Mouse (Mus musculus) monocyte, adult 5-6 weeks (primary cell): ENCODE measurements around the gene Fkbpl. TPM values are rescaled to one million over a fixed set of nuclear protein-coding genes. Genes with fewer than 3 reads are reported as not detected.

Experiments used
- ATAC-seq: fragments of 153-309, 156-312 bp; replicated peaks from 2 replicates; pipeline ENCODE4 v1.8.0; 2017; ENCODE audit warnings: mild to moderate bottlenecking; ENCODE audit not compliant: low TSS enrichment, insufficient number of reproducible peaks, severe bottlenecking, poor library complexity, low FRiP score
- total RNA-seq: library from RNA; stranded (forward); fragments of 200-1000, 200-491, 200-594 nt; gene quantifications from 3 replicates; pipeline ENCODE4 v1.2.3, GENCODE M21; 2017

Gene Fkbpl
- total RNA-seq, 1 experiment from 2014 or later, result 6.4 TPM

DNA sequence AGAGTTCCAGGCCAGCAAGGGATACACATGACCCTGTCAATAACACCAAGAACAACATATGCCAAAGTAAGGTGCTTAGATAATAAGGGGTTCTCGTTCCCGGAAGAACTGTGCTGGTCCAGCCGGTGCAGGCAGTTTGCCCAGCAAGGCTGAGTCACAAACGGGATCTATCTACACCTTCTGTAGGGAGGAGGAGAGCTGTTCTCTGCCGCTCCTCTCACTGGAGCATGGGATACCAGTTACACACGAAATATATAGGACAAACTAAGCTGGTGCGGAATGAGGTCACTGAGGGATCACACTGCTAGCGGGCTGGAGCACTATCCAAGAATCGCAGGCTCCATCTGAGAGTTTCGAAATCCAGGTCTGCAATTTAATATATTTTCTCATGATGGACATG lies 620 bp upstream of the Fkbpl start:
- no peak for ATAC-seq

DNA sequence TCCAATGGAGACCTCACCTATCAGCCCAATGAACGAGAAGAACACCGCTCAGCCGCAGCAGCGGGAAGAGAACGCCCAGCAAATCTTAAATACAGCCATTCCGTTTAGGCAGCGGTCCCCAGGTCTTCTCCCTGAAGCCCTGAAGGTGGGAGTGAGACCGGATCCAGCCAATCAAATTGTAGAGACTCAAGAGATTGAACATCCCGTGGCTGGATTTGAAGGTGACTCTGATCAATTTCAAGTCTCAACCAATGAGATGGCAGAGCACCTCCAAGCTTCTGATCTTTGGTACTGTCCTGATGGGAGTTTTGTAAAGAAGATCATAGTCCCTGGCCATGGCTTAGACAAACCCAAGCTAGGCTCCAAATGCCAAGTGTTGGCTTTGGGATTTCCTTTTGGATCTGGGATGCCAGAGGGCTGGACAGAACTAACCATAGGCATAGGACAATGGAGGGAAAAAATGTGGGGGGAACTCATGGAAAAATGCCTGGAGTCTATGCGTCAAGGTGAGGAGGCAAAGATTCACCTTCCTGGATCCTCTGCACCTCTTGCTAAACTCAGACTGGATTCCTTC lies 779 bp downstream of the Fkbpl start:
- ATAC-seq, result no peak

DNA sequence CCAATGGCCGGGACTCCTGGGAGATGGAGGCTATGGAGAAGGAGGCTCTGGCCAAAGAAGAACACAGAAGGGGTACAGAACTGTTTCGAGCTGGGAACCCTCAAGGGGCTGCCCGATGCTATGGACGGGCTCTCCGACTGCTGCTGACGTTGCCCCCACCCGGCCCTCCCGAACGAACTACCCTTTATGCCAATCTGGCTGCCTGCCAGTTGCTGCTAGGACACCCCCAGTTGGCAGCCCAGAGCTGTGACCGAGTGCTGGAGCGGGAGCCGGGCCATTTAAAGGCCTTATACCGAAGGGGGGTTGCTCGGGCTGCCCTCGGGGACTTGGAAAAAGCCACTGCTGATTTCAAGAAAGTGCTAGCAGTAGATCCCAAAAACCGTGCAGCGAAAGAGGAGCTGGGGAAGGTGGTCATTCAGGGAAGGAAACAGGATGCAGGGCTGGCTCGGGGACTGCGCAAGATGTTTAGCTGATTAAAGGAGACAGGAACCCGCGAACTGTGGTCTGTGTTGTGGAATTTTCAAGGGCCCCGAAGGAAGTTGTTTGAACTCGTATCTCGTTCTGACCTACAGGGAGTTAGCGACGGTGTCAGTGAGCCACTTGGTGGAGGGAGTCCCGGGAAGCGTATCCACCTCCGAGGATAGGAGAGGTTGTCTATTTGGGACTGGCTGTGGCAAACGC lies 1.4 kb downstream of the Fkbpl start:
- no peak for ATAC-seq

DNA sequence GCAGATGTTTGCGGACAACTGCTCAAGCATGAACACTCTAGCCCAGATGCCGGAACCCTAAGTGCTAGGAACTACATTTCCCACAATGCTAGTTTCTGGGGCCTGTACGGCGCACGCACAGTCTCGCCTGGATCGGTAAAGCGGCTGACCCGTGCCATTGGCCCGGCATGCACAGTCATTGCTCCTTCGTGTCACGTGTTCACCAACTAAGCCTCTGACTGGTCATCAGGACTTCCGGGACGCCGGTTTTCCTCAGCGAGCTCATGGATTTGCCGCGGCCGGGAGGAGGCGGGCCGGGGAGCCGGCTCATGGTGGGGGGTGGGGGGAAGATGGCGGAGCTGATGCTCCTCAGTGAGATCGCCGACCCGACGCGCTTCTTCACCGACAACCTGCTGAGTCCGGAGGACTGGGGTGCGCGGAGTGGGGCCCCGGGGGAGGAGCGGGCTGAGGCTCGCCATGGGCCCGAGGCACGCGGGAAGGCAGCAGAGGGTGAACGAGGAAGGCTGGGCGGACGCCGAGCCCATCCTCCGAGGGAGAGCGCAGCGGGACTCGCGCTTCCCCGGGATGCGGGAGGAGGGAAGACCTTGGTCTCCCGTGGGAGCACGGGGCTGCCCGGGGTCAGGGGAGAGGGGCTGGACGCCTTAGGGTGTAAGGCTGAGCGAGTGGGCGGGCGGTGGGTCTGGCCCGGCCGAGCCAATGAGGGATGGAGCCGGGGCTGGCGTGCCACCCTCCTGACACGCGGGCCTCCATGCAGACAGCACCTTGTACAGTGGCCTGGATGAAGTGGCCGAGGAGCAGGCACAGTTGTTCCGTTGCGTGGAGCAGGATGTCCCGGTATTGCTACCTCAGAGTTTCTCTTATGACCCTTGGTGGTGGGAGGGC lies 2.6 kb downstream of the Fkbpl start, which contains the start of gene Atf6b:
Gene Atf6b, plus strand, starts transcription at position 241 of the 882 bp plus-strand sequence.
- peak; percentile 92 for ATAC-seq

DNA sequence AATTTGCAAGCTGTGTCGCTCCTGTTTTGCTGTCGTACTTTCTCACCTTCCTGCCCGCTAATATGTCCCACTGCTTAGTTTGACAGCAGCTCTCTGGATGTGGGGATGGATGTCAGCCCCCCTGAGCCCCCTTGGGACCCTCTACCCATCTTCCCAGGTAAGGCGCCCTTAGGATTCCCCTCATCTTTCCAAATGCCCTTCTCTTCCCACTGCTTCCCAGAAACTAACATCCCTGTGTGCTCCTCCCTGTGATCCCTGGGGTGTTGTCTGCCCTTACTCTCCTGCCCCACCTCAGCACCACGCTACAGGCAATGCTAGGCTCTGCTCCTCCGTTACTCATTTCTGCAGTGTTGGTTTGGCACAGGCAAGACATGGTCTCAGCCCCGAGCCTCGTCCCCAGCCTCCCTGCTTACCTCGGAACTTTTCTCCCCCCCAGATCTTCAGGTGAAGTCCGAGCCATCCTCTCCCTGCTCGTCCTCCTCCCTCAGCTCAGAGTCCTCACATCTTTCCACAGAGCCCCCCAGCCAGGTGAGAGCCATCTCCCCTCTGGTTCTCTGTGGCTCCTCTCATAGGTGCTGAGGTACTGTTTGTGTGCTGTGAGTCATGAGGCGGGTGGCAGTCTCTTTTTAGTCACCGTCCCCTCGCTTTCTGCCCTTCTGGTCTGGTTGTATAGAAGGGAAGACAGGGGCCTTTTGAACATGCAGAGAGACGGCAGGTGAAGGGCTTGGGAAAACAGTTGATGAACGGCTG lies 3.8 kb downstream of the Fkbpl start:
- ATAC-seq, result no peak

DNA sequence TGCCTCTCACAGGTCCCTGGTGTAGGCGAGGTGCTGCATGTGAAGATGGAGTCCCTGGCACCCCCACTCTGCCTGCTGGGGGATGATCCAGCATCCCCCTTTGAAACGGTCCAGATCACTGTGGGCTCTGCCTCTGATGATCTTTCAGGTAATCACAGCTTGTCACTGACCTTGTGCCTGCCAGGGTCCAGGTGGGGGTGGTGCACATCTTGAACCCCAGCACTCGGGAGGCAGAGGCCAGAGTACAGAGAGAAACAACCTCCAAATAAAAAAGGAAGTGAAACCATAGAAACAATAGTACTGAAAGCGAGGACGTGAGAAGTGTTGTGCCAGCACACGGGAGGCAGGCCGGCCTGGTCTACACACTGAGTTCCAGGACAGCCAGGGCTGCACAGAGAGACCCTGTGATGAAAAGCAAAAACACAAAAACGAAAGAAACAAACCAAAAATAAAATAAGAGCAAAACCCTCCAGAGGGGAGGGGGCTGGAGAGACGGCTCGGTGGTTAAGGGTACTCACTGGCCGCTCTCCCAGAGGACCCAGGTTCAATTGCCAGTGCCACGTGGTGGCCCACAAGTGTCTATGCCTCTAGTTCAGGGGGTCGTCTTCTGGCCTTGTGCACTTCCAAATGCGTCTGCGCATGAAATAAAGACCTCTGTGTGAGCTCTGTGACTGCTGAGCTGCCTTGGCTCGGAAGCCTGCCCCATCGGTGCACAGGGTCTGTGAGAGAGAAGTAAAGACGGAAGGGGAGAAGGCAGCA lies 4.7 kb downstream of the Fkbpl start:
- 0 out of 2 replicates have a peak, but pooled peaks have one; percentile 10 for ATAC-seq

DNA sequence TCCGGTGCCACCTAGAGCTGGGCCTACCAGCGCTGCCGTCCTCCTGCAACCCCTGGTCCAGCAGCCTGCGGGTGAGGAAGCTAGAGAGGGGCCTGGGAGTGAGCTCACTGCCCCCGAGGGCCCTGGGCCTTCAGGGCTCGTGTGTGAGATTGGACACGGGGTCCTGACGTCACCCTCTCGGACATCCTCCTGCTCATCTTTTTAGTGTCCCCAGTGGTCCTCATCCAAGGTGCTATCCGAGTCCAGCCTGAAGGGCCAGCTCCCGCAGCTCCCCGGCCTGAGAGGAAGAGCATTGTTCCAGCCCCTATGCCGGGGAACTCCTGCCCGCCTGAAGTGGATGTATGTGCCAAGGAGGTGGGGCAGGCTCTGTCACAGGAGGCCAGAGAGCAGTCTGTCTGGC lies 6.2 kb downstream of the Fkbpl start:
- no peak for ATAC-seq

DNA sequence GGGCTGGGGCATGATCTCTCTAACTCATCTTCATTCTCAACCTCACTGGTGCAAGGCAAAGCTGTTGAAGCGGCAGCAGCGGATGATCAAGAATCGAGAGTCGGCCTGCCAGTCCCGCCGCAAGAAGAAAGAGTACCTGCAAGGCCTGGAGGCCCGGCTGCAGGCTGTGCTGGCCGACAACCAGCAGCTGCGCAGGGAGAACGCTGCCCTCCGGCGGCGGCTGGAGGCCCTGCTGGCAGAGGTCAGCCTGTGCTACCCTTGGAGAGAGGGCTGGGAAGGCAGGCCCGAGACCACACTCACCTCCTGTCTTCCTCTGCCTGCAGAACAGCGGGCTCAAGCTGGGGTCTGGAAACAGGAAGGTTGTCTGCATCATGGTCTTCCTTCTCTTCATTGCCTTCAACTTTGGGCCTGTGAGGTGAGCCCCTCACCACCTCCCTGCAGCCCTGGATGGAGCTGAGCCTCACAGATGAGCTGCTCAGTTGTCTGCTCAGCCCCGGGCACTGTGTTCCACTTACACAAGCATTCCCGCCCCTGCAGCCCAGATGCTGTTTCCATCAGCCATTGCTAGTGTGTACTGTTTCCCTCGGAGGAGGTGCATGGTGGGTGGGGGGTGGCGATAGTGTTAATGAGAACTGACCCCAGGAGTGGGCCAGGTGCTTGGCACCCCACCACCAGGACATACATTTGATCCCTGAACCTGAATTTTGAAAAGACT lies 7.1 kb downstream of the Fkbpl start:
- ATAC-seq, result no peak

DNA sequence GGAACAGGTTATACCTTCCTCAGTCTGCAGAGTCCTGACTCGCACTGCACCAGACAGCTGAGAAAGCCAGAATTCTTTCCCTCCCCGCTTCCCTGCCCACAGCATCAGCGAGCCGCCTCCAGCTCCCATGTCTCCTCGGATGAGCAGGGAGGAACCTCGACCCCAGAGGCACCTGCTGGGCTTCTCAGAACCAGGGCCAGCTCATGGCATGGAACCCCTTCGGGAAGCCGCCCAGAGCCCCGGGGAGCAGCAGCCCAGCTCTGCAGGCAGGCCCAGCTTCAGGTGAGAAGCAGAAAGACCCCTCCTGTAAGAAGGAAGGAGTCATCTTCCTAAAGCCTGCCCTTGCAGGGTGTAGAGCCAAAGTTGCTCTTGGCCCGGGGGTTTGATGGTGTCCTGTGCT lies 8.0 kb downstream of the Fkbpl start:
- ATAC-seq, result no peak

DNA sequence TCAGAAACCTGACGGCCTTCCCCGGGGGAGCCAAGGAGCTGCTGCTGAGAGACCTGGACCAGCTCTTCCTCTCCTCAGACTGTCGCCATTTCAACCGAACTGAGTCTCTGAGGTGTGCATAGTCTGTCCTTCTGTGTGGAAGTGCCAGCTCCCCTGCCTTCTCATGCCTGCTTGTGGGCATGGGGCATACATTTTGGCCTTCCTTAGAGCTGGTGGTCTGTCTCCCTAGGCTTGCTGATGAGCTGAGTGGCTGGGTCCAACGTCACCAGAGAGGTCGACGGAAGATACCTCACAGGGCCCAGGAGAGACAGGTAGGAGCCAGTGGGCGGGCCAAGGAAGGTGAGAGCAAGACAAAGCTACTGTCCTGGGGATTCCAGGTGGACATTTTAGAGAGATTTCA lies 8.4 kb downstream of the Fkbpl start:
- ATAC-seq, result no peak

DNA sequence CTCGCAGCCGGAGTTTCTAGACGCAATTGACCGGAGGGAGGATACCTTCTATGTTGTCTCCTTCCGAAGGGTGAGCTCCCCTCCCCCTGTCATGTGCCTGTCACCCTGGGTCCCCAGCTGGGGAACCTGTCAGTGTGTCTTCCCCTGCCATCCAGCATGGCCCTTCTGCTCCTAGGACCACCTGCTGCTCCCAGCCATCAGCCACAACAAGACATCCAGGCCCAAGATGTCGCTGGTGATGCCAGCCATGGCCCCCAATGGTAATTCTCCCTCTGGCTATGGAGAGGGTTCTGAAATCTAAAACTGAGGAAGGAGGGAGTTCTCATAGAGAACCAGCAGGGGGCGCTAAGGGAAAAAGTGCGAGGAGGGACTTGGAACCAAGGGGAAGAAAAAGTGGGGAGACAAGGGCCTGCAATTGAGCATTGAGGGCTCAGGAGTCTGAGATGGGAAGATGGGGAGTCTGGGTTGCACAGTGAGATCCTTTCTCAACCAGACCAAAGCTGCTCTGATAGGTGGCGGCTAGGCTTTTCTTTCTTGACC lies 9.3 kb downstream of the Fkbpl start:
- no peak for ATAC-seq

DNA sequence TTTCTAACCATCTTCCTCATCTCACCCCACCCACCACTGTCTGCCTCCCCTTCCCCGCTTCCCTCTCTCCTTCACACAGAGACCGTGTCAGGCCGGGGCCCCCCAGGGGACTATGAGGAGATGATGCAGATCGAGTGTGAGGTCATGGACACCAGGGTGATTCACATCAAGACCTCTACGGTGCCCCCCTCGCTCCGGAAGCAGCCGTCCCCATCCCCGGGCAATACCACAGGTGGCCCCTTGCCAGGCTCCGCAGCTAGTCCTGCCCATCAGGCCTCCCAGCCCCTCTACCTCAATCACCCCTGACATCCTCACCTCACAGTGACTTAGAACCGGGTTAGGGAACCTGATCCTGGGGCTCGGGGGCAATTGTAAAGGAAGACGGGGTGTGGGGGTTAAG lies 9.8 kb downstream of the Fkbpl start:
- no peak for ATAC-seq

DNA sequence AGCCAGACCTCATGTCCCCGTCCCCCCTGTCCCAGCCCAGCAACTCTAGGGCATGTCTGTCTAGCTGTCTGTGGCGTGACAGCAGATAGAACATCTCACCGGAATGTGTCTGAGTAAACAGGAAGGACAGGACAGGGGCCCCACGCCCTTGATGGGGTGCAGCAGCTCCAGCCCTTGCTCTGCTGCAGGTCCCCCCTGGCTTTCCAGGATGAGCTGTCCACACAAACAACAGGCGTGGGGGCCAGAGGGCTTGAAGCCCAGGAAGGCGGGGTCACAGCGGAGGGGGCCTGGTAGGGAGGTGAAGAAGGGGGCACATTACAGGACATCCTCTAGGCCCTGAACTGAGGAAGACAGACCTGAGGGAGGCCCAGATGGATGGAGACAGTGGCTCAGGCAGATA lies 10.6 kb downstream of the Fkbpl start:
- ATAC-seq, result no peak

DNA sequence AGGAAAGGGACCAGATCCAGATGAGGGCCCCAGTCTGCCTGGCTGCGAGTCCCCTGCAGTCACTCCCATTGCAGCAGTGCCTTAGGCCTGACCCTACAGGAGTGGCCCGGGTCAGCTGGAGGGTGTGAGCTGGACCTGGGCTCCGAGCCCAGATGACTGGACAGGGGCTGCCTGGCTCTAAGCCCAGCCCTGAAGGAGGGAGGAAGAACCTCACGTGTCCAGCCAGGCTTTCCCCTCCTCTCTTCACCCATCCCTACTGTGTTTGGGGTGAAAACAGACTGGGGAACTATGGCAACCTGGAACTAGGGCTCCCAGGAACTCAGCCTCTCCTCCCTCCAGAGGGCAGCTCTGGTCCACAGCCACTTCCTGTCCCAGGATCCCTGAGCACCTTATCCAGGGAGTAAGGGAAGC lies 11.0 kb downstream of the Fkbpl start:
- no peak for ATAC-seq

DNA sequence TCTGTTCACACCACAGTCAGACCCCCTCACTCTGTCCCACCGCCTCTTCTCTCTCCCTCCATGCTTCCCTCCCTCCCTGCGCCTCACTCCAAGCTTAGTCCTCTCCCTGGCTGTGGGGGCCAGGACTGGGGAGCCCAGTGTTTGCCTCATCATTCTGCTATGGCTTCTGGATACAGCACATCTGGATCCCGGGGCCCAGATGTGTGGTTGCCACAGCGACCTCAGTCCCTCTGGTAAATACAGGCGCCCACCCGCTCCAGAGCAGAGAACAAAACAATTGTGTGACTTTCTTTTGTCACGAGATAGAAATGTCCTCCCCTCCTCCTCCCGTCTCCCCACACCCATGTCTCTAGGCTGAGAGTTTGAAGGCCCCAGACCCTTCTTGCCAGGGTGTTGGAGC lies 12.1 kb downstream of the Fkbpl start:
- no peak for ATAC-seq

DNA sequence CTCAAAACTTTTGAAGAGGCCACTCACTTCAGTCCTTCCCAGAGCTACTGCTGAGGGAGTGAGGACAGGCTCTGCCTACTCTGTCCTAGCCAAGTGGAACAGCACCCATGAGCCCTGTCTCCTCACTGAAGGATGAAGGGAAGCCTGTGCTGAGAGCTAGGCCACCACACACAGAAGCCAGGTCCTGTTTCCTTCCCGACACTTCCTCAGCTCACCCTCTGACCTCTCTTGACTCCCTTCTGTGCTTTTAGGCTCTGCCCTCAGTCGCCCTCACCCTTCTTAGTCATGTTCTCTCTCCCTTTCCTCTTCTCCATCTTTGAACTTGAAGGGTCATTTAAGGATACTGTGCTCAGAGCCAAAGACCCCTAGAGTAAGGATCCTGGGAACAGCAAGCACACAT lies 12.7 kb downstream of the Fkbpl start:
- ATAC-seq, result no peak

DNA sequence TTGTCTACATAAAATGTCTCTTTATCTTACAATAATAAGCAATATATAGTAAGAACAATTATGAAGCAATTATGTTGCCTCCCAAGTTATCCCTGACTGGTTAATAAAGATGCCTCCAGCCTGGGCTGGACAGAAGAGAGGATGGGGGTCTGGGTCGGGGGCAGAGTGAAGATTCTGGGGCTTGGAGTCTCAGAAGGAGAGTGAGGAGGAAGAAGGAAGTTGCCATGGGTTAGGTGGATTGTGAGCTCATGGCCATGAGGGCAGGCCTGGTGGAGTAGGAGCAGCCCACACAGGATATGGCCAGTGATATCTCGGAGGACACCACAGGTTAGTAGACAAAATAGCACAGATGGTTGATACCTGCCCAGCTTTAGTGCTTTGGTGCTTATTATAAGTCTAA lies 13.6 kb downstream of the Fkbpl start:
- no peak for ATAC-seq

DNA sequence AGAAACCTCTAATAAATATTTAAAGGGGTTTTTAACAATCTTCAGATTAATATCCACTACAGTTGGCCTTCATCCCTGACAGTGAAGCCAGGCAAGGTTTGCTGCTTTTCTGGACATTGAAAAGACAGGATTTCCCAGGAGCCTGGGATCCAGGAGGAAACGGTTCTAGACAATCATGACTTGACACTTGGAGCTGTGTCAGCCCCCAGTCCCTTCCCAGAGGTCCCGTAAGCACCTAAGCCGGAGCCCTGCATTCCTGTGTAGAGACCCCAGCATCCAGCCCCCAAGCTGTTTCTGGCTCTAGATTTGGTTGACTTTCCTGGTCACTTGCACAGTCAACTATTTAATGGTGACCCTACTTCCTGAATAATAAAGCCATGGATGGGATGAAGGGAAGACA lies 14.0 kb downstream of the Fkbpl start:
- no peak for ATAC-seq
